Mouse (Mus musculus) common myeloid progenitor, adult 5-6 weeks (primary cell): ENCODE data around the gene Nnmt. TPM values are rescaled to one million over a fixed set of nuclear protein-coding genes. Genes with fewer than 3 reads are reported as not detected.

ENCODE experiments used
- ATAC-seq: replicated peaks from 2 replicates; pipeline ENCODE4 v1.8.0; 2016; ENCODE audit warnings: low read depth, mild to moderate bottlenecking, moderate TSS enrichment, inconsistent platforms; ENCODE audit not compliant: poor library complexity, severe bottlenecking
- total RNA-seq: library from RNA; stranded (forward); fragments of 200-1000, 187-1606 nt; gene quantifications from 2 replicates; pipeline ENCODE4 v1.2.3, GENCODE M21; 2017

Gene Nnmt
- total RNA-seq = not detected in 2 replicates

DNA sequence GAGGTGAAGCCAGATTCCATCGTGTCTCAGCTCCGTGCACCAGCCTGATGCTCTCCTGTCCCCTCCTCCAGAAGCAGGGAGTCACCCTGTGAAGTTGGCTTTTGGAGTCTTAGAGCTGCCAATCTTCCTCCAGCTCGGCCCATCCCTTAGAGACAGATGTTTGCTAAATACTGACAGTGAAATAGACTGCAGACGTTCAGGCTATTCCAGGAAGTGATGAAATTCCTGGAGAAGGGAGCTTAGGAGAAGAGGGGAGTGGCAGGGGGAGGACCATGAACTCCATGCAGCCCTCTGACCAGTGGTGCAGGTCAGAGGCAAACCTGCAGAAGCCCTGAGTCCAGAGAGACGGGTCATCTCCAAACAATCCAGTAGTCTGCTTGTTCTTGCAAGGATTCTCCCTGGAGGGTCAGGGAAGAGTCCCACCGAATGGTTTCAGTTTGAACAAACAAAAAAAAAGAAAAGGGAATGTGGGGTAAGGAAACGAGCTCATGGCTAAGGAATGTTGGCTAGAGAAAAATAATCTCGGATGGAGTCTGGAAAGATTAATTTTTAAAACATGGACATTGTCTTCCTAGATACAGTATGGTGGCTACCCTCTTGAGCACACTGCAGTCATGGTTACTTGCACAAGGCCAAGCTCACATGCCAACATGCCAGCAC lies at the start of gene Nnmt:
Nnmt (minus strand) TSS at position 215 of the 660 bp plus-strand sequence.
- no peak for ATAC-seq

DNA sequence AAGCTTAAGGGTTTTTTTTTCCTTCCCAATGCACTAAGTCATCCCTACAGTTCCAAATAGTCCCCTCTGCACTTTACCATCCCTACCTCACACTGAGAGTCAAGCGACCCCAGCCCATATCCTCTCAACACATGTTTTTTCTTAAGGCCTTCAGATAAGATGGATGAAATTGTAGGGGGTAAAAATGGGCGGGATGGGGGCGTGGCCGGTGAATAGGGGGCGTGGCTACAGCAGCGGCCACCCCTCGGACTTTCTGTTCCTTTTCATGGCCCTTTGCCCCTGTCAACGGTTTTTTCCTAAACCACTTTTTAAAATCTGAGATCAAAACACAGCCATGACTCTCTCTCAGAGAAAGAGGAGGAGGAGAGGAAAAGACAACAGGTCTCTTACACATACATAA lies 49.8 kb upstream of the Nnmt start:
- peak; percentile 34; the same call in 1 of the 2 replicates for ATAC-seq

DNA sequence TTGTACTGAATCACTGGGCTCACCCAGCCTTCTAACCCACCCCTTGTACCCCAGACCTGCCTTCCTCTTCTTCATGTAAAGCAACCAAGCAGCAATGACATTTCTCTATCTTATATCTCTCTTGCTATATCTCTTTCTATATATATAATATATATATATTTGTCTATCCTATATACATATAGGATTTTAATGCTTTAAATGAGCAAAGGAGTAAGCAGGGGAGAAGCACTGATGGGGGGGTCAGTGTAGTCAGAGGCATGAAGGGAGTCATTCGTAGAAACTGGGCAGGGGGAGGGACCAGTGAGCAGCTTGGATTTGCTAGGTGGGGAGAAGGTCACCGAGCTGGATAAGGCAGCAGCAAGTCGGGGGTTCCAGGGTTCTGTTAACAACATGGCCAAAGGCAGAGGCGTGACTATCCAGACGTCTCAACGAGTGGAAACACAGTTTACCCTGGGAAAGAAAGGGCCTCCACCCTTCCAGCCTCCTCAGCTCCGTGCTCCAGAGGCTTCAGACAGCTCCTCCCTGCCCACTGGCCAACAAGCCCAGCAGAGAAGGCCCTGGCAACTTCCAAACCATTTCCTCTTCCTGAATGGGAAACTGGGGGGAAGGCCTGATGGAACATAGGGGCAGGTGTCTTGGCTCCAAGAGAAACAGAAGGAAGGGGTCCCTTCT lies 48.6 kb upstream of the Nnmt start:
- ATAC-seq = no peak

DNA sequence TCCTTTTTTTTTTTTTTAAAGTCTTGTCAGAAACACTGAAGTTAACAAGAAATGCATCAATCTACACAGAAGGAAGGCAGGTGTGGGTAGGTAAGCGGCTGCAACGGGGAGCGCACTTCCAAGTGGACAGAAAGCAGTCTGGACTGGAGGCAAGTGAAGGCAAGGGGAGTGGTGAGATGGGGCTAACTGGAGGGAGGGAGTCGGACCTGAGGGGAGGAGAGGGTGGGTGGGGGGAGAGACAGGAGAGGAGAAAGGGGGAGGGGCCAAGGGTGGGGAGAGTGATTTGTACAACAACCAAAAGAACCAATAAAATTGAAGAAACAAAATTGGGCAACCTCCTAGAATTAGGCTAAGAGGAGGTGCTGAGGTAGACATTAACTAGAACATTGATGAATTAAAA lies 47.1 kb upstream of the Nnmt start:
- no peak for ATAC-seq

DNA sequence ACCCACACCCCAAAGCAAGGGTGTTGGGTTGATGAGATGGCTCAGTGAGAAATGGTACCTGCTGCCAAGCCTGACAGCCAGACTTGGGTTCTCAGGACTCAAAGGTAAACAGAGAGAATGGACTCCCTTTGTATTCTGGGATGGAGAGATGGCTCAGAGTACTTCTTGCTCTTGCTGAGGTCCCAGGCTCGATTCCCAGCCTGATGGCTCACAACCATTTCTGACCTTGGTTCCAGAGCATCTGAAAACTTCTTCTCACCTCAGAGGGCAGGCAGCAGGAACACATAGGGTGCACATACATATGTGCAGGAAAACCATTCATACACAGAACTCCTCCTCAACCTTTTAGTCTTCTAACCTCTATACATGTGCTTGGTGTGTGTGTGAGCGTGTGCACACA lies 45.9 kb upstream of the Nnmt start:
- no peak for ATAC-seq

DNA sequence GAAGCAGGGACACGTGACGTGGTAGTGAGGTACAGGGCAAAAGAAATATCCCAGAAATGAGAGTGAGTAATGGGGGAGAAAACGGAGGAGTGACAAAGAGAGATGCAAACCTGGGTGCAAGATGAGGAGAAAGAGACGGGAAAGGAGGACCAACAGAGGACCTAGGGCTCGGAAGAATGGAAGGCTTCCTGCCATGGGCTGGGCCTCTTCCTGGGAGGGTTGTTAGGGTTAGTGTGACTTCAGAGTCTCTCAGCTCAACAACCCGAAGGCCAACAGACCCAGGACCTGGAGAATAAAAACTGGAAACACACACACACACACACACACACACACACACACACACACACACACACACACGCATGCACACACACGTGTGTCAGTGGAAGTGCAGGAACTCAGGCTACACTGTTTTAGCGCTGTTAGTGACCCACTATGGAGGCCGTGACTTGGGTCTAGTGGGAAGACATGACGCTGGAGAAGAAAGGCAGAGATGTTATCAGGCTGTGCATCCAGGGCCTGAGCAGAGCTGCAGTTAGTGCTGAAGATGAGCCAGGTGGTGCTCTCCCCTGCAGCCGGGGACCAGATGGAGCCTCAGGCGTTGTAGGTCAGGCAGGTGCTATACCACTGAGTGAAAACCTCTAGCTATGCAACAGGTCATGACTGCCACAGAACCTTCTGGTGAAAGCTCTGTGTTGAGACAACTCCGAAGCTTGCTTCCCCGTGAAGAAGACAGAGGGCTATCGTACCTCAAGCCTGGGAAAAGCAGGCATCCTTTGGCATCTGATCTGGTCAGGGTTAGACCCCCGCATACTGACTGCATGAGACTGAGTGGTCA lies 45.1 kb upstream of the Nnmt start:
- ATAC-seq = no peak

DNA sequence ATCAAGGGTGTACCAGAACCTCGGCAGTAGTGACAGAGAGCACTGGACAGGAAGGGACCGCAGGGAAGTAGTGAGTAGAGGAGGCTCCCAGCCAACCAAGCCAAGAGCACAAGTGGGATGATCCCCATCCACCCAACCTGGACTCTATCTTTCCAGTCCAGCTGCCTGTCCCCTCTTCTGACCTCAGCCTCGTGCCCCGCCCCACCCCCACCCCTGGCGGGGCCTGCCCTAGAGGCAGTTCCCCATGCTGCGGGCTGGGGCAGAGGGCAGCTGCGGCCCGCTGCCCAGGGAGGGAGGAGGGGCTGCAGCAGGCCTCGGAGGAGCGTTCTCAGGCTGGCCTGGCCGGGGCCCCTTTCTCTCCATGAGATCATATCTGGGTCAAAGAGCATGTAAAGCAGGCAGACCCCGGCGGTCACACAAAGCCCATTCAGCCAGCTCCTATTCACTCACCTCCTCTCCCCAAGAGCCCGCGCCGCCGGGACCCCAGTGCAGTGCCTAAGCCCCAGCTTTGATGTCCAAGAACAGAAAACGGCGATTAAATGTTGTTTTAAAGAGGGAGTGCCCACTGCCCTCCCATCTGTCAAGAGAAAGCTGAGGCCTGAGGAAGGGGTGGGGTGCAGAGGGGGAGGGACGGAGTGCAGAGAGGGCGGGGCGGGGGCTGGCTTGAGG lies 44.3 kb upstream of the Nnmt start:
- peak; percentile 24; the same call in 1 of the 2 replicates for ATAC-seq

DNA sequence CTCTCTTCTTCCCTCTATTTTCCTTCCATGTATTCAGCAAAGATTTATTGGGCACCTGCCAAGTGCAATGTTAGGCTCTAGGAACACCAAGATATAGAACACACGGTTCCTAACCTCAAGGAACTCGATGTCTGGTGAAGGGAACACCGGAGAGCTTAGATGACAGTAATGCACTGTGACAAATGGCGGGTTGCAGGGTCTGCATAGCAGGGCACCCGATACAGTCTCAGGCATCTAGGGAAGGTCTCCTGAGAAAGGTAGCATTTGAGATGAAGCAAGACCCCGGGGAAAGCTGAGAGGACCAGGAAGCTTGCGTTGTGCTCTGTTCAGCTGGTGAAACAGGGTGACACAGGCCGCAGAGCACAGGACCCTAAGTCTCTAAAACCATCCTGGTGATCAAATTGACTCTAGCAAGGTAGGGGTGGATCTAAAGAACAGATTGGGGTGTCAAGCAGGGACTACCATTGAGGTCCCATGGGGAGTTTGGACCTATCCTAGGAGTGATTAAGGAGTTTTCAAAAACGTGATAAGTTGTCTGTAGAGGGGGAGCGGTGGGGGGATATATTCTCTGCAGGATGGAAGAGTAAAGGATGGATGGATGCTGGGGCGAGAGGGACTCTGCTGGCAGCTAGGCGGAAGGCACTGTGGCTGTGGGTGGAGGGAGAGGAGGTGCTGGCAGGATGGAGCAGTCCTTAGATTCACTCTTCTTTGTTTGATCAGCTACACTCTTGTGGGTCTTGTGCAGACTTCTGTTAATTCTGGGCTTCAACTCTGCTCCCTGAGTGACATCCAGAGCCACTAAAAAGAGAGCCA lies 43.5 kb upstream of the Nnmt start:
- no peak for ATAC-seq

DNA sequence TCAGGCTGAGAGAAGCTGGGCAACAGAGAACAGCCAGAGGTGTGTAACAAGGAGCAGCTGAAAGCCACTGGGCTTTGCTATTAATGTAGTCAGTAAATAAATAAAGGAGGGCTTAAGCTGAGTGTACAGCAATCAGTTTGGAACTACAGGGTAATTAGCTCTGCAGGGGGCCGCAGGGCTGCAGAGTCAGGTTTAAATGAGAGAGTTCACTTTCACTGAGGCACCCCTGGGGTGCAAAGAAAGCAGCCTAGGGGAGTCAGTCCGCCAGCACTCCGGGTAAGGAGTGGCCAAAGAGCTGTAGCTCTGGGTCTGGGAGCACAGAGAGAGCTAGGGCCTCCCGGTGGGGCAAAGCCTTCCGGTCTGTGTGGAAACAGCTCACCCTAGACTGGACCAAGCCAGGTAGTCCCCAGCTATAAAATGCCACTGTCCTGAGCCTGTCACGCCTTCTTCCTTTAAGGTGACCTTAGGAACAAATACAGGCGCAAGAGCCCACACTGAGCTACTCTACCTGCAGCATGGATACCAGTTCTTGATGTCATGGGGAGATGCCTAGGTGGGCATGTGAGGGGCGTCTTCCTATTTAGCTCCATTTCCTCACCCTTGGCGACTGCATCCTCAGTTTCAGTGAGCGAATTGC lies 42.8 kb upstream of the Nnmt start:
- no peak for ATAC-seq

DNA sequence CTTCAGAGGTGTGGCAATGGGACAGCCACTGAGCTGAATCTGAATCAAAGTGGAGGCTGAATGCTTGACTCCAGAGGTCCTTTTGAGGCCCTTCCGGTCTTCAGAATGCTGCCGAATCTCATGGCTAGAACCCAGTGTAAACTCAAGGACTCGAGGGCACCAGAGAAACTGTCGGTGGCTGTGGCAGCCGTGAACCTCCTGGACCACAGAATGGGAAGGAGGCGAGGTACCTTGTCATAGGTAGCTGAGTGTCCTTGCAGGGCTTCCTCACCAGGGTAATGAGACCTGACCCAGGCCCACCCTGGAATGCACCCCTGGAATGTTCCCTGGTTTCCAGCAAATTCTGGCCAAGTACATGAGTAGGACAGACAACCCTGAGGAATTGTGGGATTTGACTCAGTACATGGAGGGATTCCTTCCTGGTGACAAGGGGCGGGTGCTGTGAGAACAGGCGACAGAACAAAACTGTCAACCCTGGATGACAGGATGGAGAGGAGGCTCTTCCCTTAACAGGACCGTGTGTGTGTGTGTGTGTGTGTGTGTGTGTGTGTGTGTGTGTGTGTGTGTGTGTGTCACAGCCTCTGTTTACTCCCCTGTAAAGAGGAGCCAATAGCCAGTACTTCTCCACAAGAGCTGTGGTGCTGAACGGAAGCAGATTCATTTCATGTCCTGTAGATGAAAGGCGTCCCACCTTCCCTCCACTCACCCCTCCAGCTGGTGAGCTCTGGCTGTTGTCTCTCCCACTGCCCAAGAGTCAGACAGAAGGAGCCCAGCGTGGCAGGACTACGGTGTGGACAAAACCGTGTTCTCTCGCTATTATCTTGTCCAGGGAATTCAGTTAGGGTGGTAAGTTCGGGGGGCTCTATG lies 42.1 kb upstream of the Nnmt start:
- no peak for ATAC-seq

DNA sequence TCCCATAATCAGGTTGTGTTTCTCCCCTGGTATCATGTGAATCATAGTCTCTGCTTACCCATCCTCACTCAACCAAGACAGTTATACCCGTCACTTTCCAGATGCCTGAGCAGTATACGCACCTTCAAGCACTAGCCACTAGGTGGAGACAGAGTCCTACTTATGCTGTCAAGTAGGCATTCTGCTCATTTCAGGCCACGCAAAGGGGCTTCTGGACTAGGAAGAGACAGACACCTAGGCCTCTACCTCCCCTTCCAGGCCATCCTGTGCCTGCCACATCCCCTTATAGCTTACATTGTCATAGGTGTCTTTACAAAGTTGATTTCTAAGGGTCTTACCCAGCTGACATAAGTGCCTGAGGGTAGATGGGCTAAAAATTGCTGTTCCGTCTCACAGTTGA lies 41.3 kb upstream of the Nnmt start:
- peak; percentile 73 for ATAC-seq

DNA sequence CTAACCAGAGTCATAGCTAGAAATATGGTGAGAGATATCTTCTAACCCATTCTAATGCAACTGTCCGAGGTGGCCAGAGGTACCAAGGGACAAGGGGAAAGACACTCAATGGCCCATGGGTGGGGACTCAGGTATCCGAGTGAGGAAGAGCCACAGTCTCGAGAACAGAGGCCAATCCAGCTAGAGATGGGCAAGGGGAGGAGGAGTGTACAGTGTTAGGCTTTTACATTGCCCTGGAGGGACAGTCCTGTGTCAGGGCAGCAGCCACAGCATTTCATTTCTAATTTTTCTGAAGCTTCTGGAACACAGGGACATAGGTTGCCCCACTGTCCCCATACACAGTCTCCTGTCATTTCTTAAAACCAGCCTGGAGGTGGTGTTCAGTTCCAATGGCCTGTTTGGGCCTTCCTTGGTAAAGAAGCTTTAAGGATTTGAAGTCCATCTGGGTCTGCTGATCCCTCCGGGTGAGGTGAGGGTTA lies 40.7 kb upstream of the Nnmt start:
- no peak for ATAC-seq

DNA sequence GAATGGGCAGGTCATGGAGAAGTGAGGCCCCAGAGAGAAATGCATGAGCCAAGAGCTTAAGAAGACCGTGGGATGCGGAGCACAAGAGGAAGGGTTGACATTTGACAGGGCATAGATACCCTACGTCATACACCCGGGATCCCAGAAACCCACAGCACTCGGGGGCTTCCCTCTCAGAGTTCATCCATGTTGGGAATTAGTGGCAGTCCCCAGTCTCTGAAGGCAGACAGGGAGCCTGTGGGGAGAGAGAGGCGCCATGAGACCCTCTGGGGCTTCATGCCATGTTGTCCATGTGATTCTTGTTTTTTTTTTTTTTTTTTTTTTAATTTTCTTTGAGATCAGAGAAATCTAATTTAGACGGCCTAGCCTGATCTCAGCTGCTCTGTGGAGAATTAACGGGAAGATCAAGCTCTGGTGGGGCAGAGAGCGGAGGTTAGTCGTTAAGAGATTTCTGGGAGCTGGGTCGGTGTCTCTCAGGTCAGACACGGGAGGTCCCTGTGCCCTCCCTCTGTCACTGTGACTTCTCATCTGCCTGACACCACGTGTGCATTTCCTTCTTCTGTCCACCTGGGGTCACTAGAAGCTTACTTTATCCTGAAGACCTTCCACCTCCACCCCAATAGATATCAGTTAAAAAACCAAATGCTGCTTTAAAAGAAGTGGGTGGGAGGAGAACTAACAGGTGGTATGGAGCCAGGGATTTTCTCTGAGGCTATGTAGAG lies 40.1 kb upstream of the Nnmt start:
- peak; percentile 79 for ATAC-seq

DNA sequence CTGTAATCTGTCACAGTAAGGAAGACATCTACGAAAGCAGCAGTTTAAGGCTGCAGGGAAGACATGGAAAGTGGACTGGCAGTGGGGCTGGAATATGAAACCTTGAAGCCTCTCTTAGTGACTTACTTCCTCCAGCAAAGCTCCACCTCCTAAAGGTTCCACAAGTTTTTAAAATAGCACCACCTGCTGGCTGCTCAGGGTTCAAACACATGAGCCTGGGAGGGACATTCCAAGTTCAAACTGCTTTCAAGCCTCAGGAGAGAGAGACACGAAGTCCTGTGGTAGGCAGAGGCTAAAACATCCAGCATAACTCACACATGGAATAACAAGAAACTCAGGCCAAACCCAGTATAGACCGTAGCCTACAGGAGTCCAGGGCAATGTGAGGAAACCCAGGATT lies 39.4 kb upstream of the Nnmt start:
- no peak for ATAC-seq

DNA sequence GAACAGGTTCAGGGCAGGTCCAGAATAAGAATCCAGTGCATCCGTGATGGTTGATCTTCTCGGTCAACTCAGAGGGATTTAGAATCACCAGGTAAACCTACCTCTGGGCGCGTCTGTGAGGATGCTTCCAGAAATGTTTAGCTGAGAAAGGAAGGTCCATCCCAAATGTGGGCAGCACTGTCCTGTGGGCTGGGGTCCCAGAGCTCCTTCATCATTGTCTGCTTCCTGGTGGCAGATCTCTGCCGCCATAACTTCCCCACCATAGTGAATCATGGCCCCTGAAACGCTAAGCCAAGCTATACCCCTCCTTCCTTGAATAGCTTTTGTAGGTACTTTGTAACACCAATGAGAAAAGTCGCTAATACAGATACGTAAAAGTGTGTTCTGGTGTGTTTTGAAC lies 36.7 kb upstream of the Nnmt start:
- ATAC-seq = no peak

DNA sequence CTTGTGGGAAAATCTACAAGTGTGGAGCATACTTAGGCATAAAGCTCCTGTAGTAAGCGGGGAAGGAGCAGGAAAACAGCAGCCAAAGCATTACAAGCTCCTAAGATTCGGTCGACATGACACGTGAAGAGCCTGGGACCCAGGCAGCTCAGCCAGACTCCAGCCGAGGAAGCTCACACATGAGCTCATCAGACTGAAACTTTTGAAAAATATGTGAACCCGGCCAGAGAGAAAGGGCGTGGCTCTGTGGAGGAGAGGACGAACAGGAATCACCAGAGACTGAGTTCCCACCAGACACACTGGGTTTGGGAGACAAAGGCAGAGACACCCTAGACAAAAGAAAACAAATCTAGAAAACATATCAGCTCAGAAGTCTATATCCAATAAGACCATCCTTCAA lies 35.9 kb upstream of the Nnmt start:
- no peak for ATAC-seq

DNA sequence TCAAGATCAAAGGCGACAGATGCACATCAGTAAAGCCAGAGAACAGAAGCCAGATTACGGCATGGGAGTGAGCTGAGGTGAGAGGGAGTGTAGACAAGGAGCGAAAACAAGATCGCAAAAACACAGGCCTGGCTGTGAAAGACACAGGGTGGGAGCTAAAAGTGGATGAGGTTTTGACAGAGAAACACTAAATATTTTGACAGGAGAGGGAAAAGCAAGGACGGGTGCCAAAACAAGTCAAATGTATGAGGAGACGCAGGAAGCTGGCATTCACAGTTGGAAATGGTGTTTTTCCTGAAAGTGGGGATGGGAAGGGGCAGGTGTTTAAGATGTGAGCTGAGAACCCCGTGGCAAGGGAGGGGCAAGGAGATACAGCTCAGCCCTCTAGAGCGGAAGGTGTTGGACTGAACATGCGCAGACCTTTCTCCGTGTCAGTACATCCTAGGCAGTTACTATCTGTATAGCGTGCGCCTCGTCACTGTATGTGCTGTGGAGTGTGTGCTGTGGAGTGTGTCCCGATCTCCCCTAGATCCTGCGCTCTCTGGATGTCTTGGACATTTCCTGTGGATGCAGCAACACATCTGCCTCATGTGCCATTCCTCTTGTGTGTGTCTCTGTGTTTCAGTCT lies 33.3 kb upstream of the Nnmt start:
- no peak for ATAC-seq
